10 mouse cellular contexts compared by ENCODE assay signal in the genomic region with DNA sequence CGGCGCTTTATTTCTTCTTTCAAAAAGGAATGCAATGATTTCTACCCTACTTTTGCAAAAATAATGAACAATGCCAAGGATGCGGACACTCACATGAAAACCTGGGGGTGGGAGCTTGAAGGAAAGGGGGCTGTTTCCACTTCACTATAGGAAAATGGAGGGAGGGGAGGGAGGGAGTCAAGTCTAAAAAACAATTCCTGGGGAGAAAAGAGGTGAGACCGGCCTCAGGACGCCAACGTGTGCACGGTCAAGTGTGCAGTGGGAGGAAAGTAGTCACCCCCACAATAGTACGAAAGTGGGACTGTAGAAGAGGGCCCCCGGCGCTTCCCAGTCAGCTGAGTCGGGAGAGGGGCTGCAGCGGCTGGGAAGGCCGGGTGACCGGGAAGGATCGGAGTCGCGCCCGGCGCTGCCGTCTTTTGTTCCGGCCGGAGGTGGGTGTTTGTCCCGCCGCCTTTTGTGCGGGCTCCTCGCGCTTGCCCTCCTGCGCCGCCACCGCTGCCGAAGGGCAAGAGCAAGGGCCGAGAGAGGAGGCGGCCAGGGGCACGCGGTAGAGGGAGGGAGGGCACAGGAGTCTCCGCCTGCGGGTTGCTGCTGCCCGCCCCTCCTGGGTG. TPM values are rescaled to one million over a fixed set of nuclear protein-coding genes. Genes with fewer than 3 reads are reported as not detected.
A peak's percentile ranks its signal among the peaks of the same experiment; 100 is the strongest.
DNase-seq lines count a peak whose midpoint lies in the region; ATAC-seq and TF ChIP-seq lines count a peak whose summit lies in the region.
"Had no signal": no experiment of that assay in that cellular context is flagged by ENCODE, and none has a peak within 500 bp of the region (broad histone marks: within the 10 kb centered on the region; RNA-seq: fewer than 3 reads in every experiment).

No protein-coding gene starts in this region.

- under 1% methylated on average over 38 of the region's 38 CpGs for WGBS in hindbrain, embryonic 15.5 days
- whole genome bisulfite sequencing in liver, embryonic 15.5 days (ENCODE audit: insufficient replicate concordance): under 1% methylated on average over 37 of the region's 38 CpGs
- under 1% methylated on average over 36 of the region's 38 CpGs for WGBS in neural tube, embryonic 15.5 days

- H3K9me3 ChIP-seq in G1E (replicated peaks): no peaks in the 10 kb centered on the region
- H3K9me3 ChIP-seq in hindbrain, embryonic 15.5 days: no peaks in the 10 kb centered on the region
- H3K9me3 ChIP-seq in liver, embryonic 15.5 days (replicated peaks): no peaks in the 10 kb centered on the region
- no peaks in the 10 kb centered on the region for H3K9me3 ChIP-seq in neural tube, embryonic 15.5 days (replicated peaks)

- DNase-seq in cerebellum, postnatal 14 days: peak; percentile 36 to 49
- DNase-seq in cerebellum, adult 11-12 months: no peak
- DNase-seq in G1E (ENCODE audit: low spot score): no peak
- no peak for DNase-seq in frontal cortex, adult 2 months (ENCODE audit: extremely low spot score in 1 of 2, low spot score in 1 of 2)

- no peak overlapping the region for H3K27ac ChIP-seq in embryonic fibroblast, embryonic 13.5 days (ENCODE audit: insufficient read depth, low read length)
- H3K27ac ChIP-seq in hindbrain, embryonic 15.5 days (replicated peaks): peak overlapping the region; percentile 96
- H3K27ac ChIP-seq in liver, embryonic 15.5 days (replicated peaks): peak overlapping the region; percentile 83
- H3K27ac ChIP-seq in neural tube, embryonic 15.5 days (replicated peaks): peak overlapping the region; percentile 96

- no peak for ATAC-seq in G1E (ENCODE audit: extremely low read depth, insufficient number of reproducible peaks, low FRiP score, poor library complexity, severe bottlenecking)
- no peak for ATAC-seq in hindbrain, embryonic 15.5 days (ENCODE audit: low FRiP score, low read depth)
- no peak for ATAC-seq in liver, embryonic 15.5 days (ENCODE audit: insufficient read depth)
- no peak for ATAC-seq in neural tube, embryonic 15.5 days (ENCODE audit: low FRiP score)

- H3K4me2 ChIP-seq in hindbrain, embryonic 15.5 days: peak overlapping the region; percentile 93
- H3K4me2 ChIP-seq in liver, embryonic 15.5 days: peak overlapping the region; percentile 97
- peak overlapping the region; percentile 97 for H3K4me2 ChIP-seq in neural tube, embryonic 15.5 days

- TF ChIP-seq CTCF in G1E (IDR thresholded peaks at IDR 0.05; ENCODE audit: low read depth, low read length): no peak
- TF ChIP-seq CTCF in embryonic fibroblast, embryonic 13.5 days (IDR thresholded peaks at IDR 0.05; ENCODE audit: borderline replicate concordance, insufficient read depth, low read length): no peak

- H3K27me3 ChIP-seq in G1E (ENCODE audit: insufficient read depth, low read length): peaks cover 3% of the 10 kb centered on the region; the same call in 1 of the 2 replicates
- H3K27me3 ChIP-seq in hindbrain, embryonic 15.5 days: no peaks in the 10 kb centered on the region
- peaks cover 33% of the 10 kb centered on the region for H3K27me3 ChIP-seq in liver, embryonic 15.5 days
- no peaks in the 10 kb centered on the region for H3K27me3 ChIP-seq in neural tube, embryonic 15.5 days (replicated peaks)

- no peak for TF ChIP-seq POLR2A in embryonic fibroblast, embryonic 13.5 days (IDR thresholded peaks at IDR 0.05; ENCODE audit: low read depth, low read length)

- H3K9ac ChIP-seq in hindbrain, embryonic 15.5 days: peak overlapping the region; percentile 86
- H3K9ac ChIP-seq in liver, embryonic 15.5 days: peak overlapping the region; percentile 71
- H3K9ac ChIP-seq in neural tube, embryonic 15.5 days (replicated peaks): peak overlapping the region; percentile 87

- H3K36me3 ChIP-seq in G1E (replicated peaks): peaks cover 21% of the 10 kb centered on the region
- H3K36me3 ChIP-seq in hindbrain, embryonic 15.5 days: no peaks in the 10 kb centered on the region
- no peaks in the 10 kb centered on the region for H3K36me3 ChIP-seq in liver, embryonic 15.5 days (replicated peaks)
- H3K36me3 ChIP-seq in neural tube, embryonic 15.5 days: no peaks in the 10 kb centered on the region

- H3K4me3 ChIP-seq in G1E (ENCODE audit: low read depth, low read length): peak overlapping the region; percentile 76
- peak overlapping the region; percentile 57 for H3K4me3 ChIP-seq in embryonic fibroblast, embryonic 13.5 days (ENCODE audit: insufficient read depth, low read length)
- peak overlapping the region; percentile 76 for H3K4me3 ChIP-seq in hindbrain, embryonic 15.5 days
- H3K4me3 ChIP-seq in liver, embryonic 15.5 days (replicated peaks): peak overlapping the region; percentile 74
- H3K4me3 ChIP-seq in neural tube, embryonic 15.5 days (replicated peaks): peak overlapping the region; percentile 70

- peaks cover 18% of the 10 kb centered on the region for H3K4me1 ChIP-seq in G1E (ENCODE audit: insufficient read depth, low read depth, low read length)
- H3K4me1 ChIP-seq in embryonic fibroblast, embryonic 13.5 days (ENCODE audit: control insufficient read depth, insufficient read depth, low read length): no peaks in the 10 kb centered on the region
- H3K4me1 ChIP-seq in hindbrain, embryonic 15.5 days (replicated peaks): peaks cover 27% of the 10 kb centered on the region
- H3K4me1 ChIP-seq in liver, embryonic 15.5 days (replicated peaks): peaks cover 89% of the 10 kb centered on the region
- H3K4me1 ChIP-seq in neural tube, embryonic 15.5 days: peaks cover 30% of the 10 kb centered on the region

RNA-seq across cellular contexts. Expression of a gene that starts 1.0 kb away (rescaled TPM):
- total RNA-seq in G1E (2014; fragmentation: Nextera tagmentation) (93.2 and 102 TPM in 2 replicates), G1E (2017) (20.6 and 25.4 TPM in 2 replicates)
- 53.5 and 54.9 TPM in 2 replicates for polyA plus RNA-seq in G1E (2012)
- 2.0 and 7.6 TPM in 2 replicates for polyA plus RNA-seq in embryonic fibroblast, embryonic 13.5 days (2011; ENCODE audit: insufficient read length, low read depth, missing spikeins)
- polyA plus RNA-seq in hindbrain, embryonic 15.5 days (2015; fragmentation: Nextera tagmentation; extraction: Ambion mirVana): 93.1 and 116 TPM in 2 replicates
- 24.7 and 25.2 TPM in 2 replicates for polyA plus RNA-seq in liver, embryonic 15.5 days (2015; fragmentation: Nextera tagmentation; extraction: Ambion mirVana)
- 85.1 and 102 TPM in 2 replicates for polyA plus RNA-seq in neural tube, embryonic 15.5 days (2015; fragmentation: Nextera tagmentation; extraction: Ambion mirVana)
- polyA plus RNA-seq in frontal cortex, adult 2 months (2012; rRNA removed): 79.7 and 81.5 TPM in 2 replicates
- polyA plus RNA-seq: C2C12 had no signal

RNA-seq across cellular contexts. Expression of a gene that starts 4.0 kb away (rescaled TPM):
- total RNA-seq in G1E (2014; fragmentation: Nextera tagmentation): not detected in 2 replicates
- 0.16 TPM in 1 of 2 replicates, not detected in the other for total RNA-seq in G1E (2017)
- polyA plus RNA-seq in G1E (2012): not detected in 2 replicates
- polyA plus RNA-seq in embryonic fibroblast, embryonic 13.5 days (2011; ENCODE audit: insufficient read length, low read depth, missing spikeins): not detected in 2 replicates
- polyA plus RNA-seq in hindbrain, embryonic 15.5 days (2015; fragmentation: Nextera tagmentation; extraction: Ambion mirVana): not detected in 2 replicates
- polyA plus RNA-seq in liver, embryonic 15.5 days (2015; fragmentation: Nextera tagmentation; extraction: Ambion mirVana): not detected in 2 replicates
- not detected in 2 replicates for polyA plus RNA-seq in neural tube, embryonic 15.5 days (2015; fragmentation: Nextera tagmentation; extraction: Ambion mirVana)
- polyA plus RNA-seq in frontal cortex, adult 2 months (2012; rRNA removed): 1.2 and 1.8 TPM in 2 replicates
- total RNA-seq: hematopoietic stem cell, adult 5-6 weeks had no signal
- polyA plus RNA-seq: C2C12 had no signal

Comparison
In these comparisons a context has a peak if more than half of its experiments do, and no peak if none do; other contexts are left out.
1. DNase-seq: peak in cerebellum, postnatal 14 days (2 of 2); none in cerebellum, adult 11-12 months (single experiment), G1E (single experiment) and frontal cortex, adult 2 months (0 of 2).
2. Peak in every context shown above with its lines, with median percentiles within 50 percentile points of each other: H3K4me3 ChIP-seq, H3K4me2 ChIP-seq and H3K9ac ChIP-seq.